Mouse (Mus musculus): ENCODE data around the gene Abcg4. TPM values are rescaled to one million over a fixed set of nuclear protein-coding genes. Genes with fewer than 3 reads are reported as not detected.
"Not testable (repeated sequence)": the region's sequence is repeated elsewhere in the genome, so short reads cannot be mapped to it uniquely, and the experiment has no call there.

Abcg4 gene
- 2.5 and 3.4 TPM in 2 replicates for polyA plus RNA-seq (2015; fragmentation: Nextera tagmentation; extraction: Ambion mirVana)

GRCm38 (mm10) chr9:44288076-44288958, at the start of gene Abcg4:
Gene Abcg4, minus strand, starts transcription at chr9:44288615.
- Histone ChIP-seq H3K9me3 (replicated peaks) (no peaks in the 10 kb centered on the region), H3K9ac (peak within 1 kb of the TSS; percentile 56), H3K4me1 (peaks cover 24% of the 10 kb centered on the region), H3K27me3 (peaks cover 34% of the 10 kb centered on the region), H3K36me3 (peaks cover 34% of the 10 kb centered on the region), H3K4me2 (peak within 1 kb of the TSS; percentile 95), H3K27ac (no peak within 1 kb of the TSS), H3K4me3 (replicated peaks) (peak within 1 kb of the TSS; percentile 64)
- WGBS: 1% methylated on average over 38 of the region's 38 CpGs
- peak; percentile 75 for ATAC-seq (replicated peaks; ENCODE audit: low FRiP score)

- H3K4me1 ChIP-seq: peaks cover 29% of the 10 kb centered on the region
- H3K27ac ChIP-seq: peak overlapping the region; percentile 66
- WGBS: 60% methylated on average over 9 of the region's 9 CpGs
- H3K9me3 ChIP-seq (replicated peaks): no peaks in the 10 kb centered on the region
- H3K27me3 ChIP-seq: no peaks in the 10 kb centered on the region
- peak overlapping the region; percentile 94 for H3K4me3 ChIP-seq (replicated peaks)
- H3K36me3 ChIP-seq: peaks cover 62% of the 10 kb centered on the region
- no peak for ATAC-seq (replicated peaks; ENCODE audit: low FRiP score)
- H3K4me2 ChIP-seq: peak overlapping the region; percentile 71
- peak overlapping the region; percentile 93; the same call in 1 of the 2 replicates for H3K9ac ChIP-seq
Measured at GRCm38 (mm10) chr9:44337436-44338169, 49.2 kb upstream of the Abcg4 start.

GRCm38 (mm10) chr9:44336964-44337363, 48.5 kb upstream of the Abcg4 start:
- peak overlapping the region; percentile 71 for H3K4me2 ChIP-seq
- H3K9ac ChIP-seq: peak overlapping the region; percentile 93
- peak overlapping the region; percentile 66 for H3K27ac ChIP-seq
- peaks cover 23% of the 10 kb centered on the region for H3K4me1 ChIP-seq
- 72% methylated on average over 3 of the region's 3 CpGs for WGBS
- no peak for ATAC-seq (replicated peaks; ENCODE audit: low FRiP score)
- peak overlapping the region; percentile 94 for H3K4me3 ChIP-seq (replicated peaks)
- H3K27me3 ChIP-seq: no peaks in the 10 kb centered on the region
- H3K9me3 ChIP-seq (replicated peaks): no peaks in the 10 kb centered on the region
- peaks cover 67% of the 10 kb centered on the region for H3K36me3 ChIP-seq

GRCm38 (mm10) chr9:44336513-44336912, 48.1 kb upstream of the Abcg4 start:
- ATAC-seq (replicated peaks; ENCODE audit: low FRiP score); H3K9me3 ChIP-seq (replicated peaks); H3K27me3 ChIP-seq: not testable (repeated sequence)
- Histone ChIP-seq H3K4me3 (replicated peaks) (peak overlapping the region; percentile 94), H3K36me3 (peaks cover 69% of the 10 kb centered on the region), H3K4me2 (peak overlapping the region; percentile 71), H3K9ac (peak overlapping the region; percentile 93), H3K4me1 (peaks cover 22% of the 10 kb centered on the region), H3K27ac (peak overlapping the region; percentile 66; the same call in 1 of the 2 replicates)
- WGBS: 34% methylated on average over 4 of the region's 4 CpGs

GRCm38 (mm10) chr9:44336093-44336406, 47.6 kb upstream of the Abcg4 start:
- H3K4me2 ChIP-seq: peak overlapping the region; percentile 71
- H3K4me1 ChIP-seq: peaks cover 22% of the 10 kb centered on the region
- H3K27me3 ChIP-seq: no peaks in the 10 kb centered on the region
- peaks cover 71% of the 10 kb centered on the region for H3K36me3 ChIP-seq
- no peaks in the 10 kb centered on the region for H3K9me3 ChIP-seq (replicated peaks)
- under 1% methylated on average over 5 of the region's 5 CpGs for WGBS
- peak overlapping the region; percentile 98 for H3K27ac ChIP-seq
- no peak for ATAC-seq (replicated peaks; ENCODE audit: low FRiP score)
- peak overlapping the region; percentile 93 for H3K9ac ChIP-seq
- H3K4me3 ChIP-seq (replicated peaks): peak overlapping the region; percentile 94

GRCm38 (mm10) chr9:44335331-44336092, 47.1 kb upstream of the Abcg4 start:
- ATAC-seq (replicated peaks; ENCODE audit: low FRiP score): peak; percentile 19

GRCm38 (mm10) chr9:44334396-44335330, 46.2 kb upstream of the Abcg4 start, which contains the start of gene H2afx:
Gene H2afx, plus strand, starts transcription at chr9:44334694.
- Histone ChIP-seq H3K27me3 (no peaks in the 10 kb centered on the region), H3K9me3 (replicated peaks) (no peaks in the 10 kb centered on the region), H3K36me3 (peaks cover 73% of the 10 kb centered on the region), H3K9ac (peak within 1 kb of the TSS; percentile 93), H3K4me3 (replicated peaks) (peak within 1 kb of the TSS; percentile 94), H3K27ac (peak within 1 kb of the TSS; percentile 98), H3K4me1 (peaks cover 22% of the 10 kb centered on the region), H3K4me2 (peak within 1 kb of the TSS; percentile 71)
- ATAC-seq (replicated peaks; ENCODE audit: low FRiP score): peak; percentile 97
- under 1% methylated on average over 90 of the region's 91 CpGs for WGBS

More at GRCm38 (mm10) chr9:44335331-44336092, 47.1 kb upstream of the Abcg4 start:
- H3K27me3 ChIP-seq: no peaks in the 10 kb centered on the region
- peak overlapping the region; percentile 98 for H3K27ac ChIP-seq
- peak overlapping the region; percentile 93 for H3K9ac ChIP-seq
- H3K4me3 ChIP-seq (replicated peaks): peak overlapping the region; percentile 94
- H3K36me3 ChIP-seq: peaks cover 71% of the 10 kb centered on the region
- H3K4me1 ChIP-seq: peaks cover 22% of the 10 kb centered on the region
- under 1% methylated on average over 50 of the region's 50 CpGs for WGBS
- peak overlapping the region; percentile 71 for H3K4me2 ChIP-seq
- no peaks in the 10 kb centered on the region for H3K9me3 ChIP-seq (replicated peaks)

- Histone ChIP-seq H3K4me3 (replicated peaks) (peak overlapping the region; percentile 94; the same call in 1 of the 2 replicates), H3K36me3 (peaks cover 72% of the 10 kb centered on the region), H3K4me1 (peaks cover 23% of the 10 kb centered on the region), H3K4me2 (no peak overlapping the region), H3K9ac (no peak overlapping the region), H3K9me3 (replicated peaks) (no peaks in the 10 kb centered on the region), H3K27me3 (no peaks in the 10 kb centered on the region), H3K27ac (peak overlapping the region; percentile 78)
- no peak for ATAC-seq (replicated peaks; ENCODE audit: low FRiP score)
- WGBS: 96% methylated on average over 13 of the region's 13 CpGs
Measured at GRCm38 (mm10) chr9:44332918-44333638, 44.7 kb upstream of the Abcg4 start.

- H3K27me3 ChIP-seq: no peaks in the 10 kb centered on the region
- H3K9me3 ChIP-seq (replicated peaks): no peaks in the 10 kb centered on the region
- no peak overlapping the region for H3K27ac ChIP-seq
- 88% methylated on average over 6 of the region's 6 CpGs for WGBS
- ATAC-seq (replicated peaks; ENCODE audit: low FRiP score): no peak
- no peak overlapping the region for H3K4me2 ChIP-seq
- peaks cover 55% of the 10 kb centered on the region for H3K36me3 ChIP-seq
- H3K4me3 ChIP-seq (replicated peaks): no peak overlapping the region
- H3K4me1 ChIP-seq: peaks cover 15% of the 10 kb centered on the region
- no peak overlapping the region for H3K9ac ChIP-seq
Measured at GRCm38 (mm10) chr9:44330736-44331135, 42.3 kb upstream of the Abcg4 start.

GRCm38 (mm10) chr9:44327926-44328325, 39.5 kb upstream of the Abcg4 start:
- Histone ChIP-seq H3K27me3 (no peaks in the 10 kb centered on the region), H3K4me3 (replicated peaks) (peak overlapping the region; percentile 88), H3K4me2 (peak overlapping the region; percentile 76), H3K9ac (peak overlapping the region; percentile 93), H3K27ac (peak overlapping the region; percentile 97; the same call in 1 of the 2 replicates), H3K4me1 (peaks cover 17% of the 10 kb centered on the region), H3K9me3 (replicated peaks) (no peaks in the 10 kb centered on the region), H3K36me3 (peaks cover 43% of the 10 kb centered on the region)
- 85% methylated on average over 5 of the region's 5 CpGs for WGBS
- no peak for ATAC-seq (replicated peaks; ENCODE audit: low FRiP score)

Measured in kidney, embryonic 15.5 days (tissue).